ENCODE assay signal across 7 mouse cellular contexts in genomic region chr1:54194954-54195305, GRCm38 (mm10). TPM values are rescaled to one million over a fixed set of nuclear protein-coding genes. Genes with fewer than 3 reads are reported as not detected.
DNase-seq lines count a peak whose midpoint lies in the region; ATAC-seq and TF ChIP-seq lines count a peak whose summit lies in the region.

Gene Hecw2, minus strand, starts transcription at chr1:54195168.

- peak within 1 kb of the TSS; percentile 82 for H3K27ac ChIP-seq in forebrain, embryonic 13.5 days
- peak within 1 kb of the TSS; percentile 81 for H3K27ac ChIP-seq in stomach, embryonic 14.5 days (ENCODE audit: low read length)

- no peak for DNase-seq in Patski (ENCODE audit: low read depth, low spot score)
- peak; percentile 76 for DNase-seq in brain, adult 2 months (ENCODE audit: low read depth, low spot score)
- DNase-seq in heart, postnatal 14 days = peak in 1 of 2 experiments; percentile 46
- peak; percentile 22 to 46 for DNase-seq in layer of hippocampus, postnatal 14 days (ENCODE audit: low spot score in 2 of 2)
- DNase-seq in lung, postnatal 4 days = peak; percentile 31 to 33

- TF ChIP-seq CTCF in Patski (IDR thresholded peaks at IDR 0.05) = no peak

- no peaks in the 10 kb centered on the region for H3K9me3 ChIP-seq in forebrain, embryonic 13.5 days (replicated peaks)
- no peaks in the 10 kb centered on the region for H3K9me3 ChIP-seq in stomach, embryonic 14.5 days (ENCODE audit: control insufficient read depth, low read depth, low read length)

- under 1% methylated on average over 24 of the region's 38 CpGs for WGBS in forebrain, embryonic 13.5 days
- under 1% methylated on average over 37 of the region's 38 CpGs for WGBS in stomach, embryonic 14.5 days

- peaks cover 51% of the 10 kb centered on the region for H3K27me3 ChIP-seq in Patski
- peaks cover 17% of the 10 kb centered on the region; the same call in 1 of the 2 replicates for H3K27me3 ChIP-seq in forebrain, embryonic 13.5 days
- H3K27me3 ChIP-seq in stomach, embryonic 14.5 days (ENCODE audit: control insufficient read depth, insufficient read depth, low read length) = no peaks in the 10 kb centered on the region; the same call in 1 of the 2 replicates

- POLR2A ChIA-PET in Patski (lab: Charles Lee) = no interaction called here

- in situ Hi-C loops in Patski (cut with MboI; ENCODE audit: low pct_unique_long_range_greater_than_20kb) = no loop called here

- H3K9ac ChIP-seq in forebrain, embryonic 13.5 days = peak within 1 kb of the TSS; percentile 83
- peak within 1 kb of the TSS; percentile 61 for H3K9ac ChIP-seq in stomach, embryonic 14.5 days (replicated peaks; ENCODE audit: low read depth, low read length)

- intact Hi-C loops in heart, postnatal 14 days (cut with DNase I) = loop anchor here (5.0 kb wide), 1 partner anchor 283 kb away; no protein-coding TSS in a partner anchor

- H3K4me3 ChIP-seq in forebrain, embryonic 13.5 days = peak within 1 kb of the TSS; percentile 79
- H3K4me3 ChIP-seq in stomach, embryonic 14.5 days (ENCODE audit: low read depth, low read length) = peak within 1 kb of the TSS; percentile 81

- H3K4me1 ChIP-seq in forebrain, embryonic 13.5 days = 0 out of 2 replicates have a peak, but pooled peaks cover 4% of the 10 kb centered on the region
- H3K4me1 ChIP-seq in stomach, embryonic 14.5 days (ENCODE audit: control insufficient read depth, insufficient read depth, low read length) = no peaks in the 10 kb centered on the region

- CTCF ChIA-PET in Patski (lab: Charles Lee) = no interaction called here

- no peaks in the 10 kb centered on the region for H3K36me3 ChIP-seq in forebrain, embryonic 13.5 days (ENCODE audit: poor library complexity, severe bottlenecking)
- no peaks in the 10 kb centered on the region for H3K36me3 ChIP-seq in stomach, embryonic 14.5 days (ENCODE audit: control insufficient read depth, insufficient read depth, low read length)

- peak within 1 kb of the TSS; percentile 76 for H3K4me2 ChIP-seq in forebrain, embryonic 13.5 days
- peak within 1 kb of the TSS; percentile 68 for H3K4me2 ChIP-seq in stomach, embryonic 14.5 days (replicated peaks; ENCODE audit: low read depth, low read length)

- ATAC-seq in Patski = peak; percentile 31
- ATAC-seq in forebrain, embryonic 13.5 days = peak; percentile 85
- peak; percentile 79; the same call in 1 of the 2 replicates for ATAC-seq in stomach, embryonic 14.5 days (ENCODE audit: insufficient number of reproducible peaks, insufficient read depth, low FRiP score, low read depth)

RNA-seq across cellular contexts. Expression of gene Hecw2, which starts in this region (rescaled TPM):
- polyA plus RNA-seq in Patski (2021) = 2.2 TPM
- 2.5 and 2.6 TPM in 2 replicates for polyA plus RNA-seq in forebrain, embryonic 13.5 days (2015; fragmentation: Nextera tagmentation; extraction: Ambion mirVana)
- total RNA-seq in heart, postnatal 14 days (2021) = 10 to 100 TPM; 12.0 to 14.9 TPM
- total RNA-seq in layer of hippocampus, postnatal 14 days (2021) = 10 to 100 TPM; 25.9 to 26.7 TPM
- polyA plus RNA-seq in stomach, embryonic 14.5 days (2014; fragmentation: Nextera tagmentation; extraction: Ambion mirVana) = 2.5 and 2.9 TPM in 2 replicates

Comparison
In these comparisons a context has a peak if more than half of its experiments do, and no peak if none do; other contexts are left out.
1. ATAC-seq: peak in every context shown above with its lines; median percentile 85 in forebrain, embryonic 13.5 days; 79 in stomach, embryonic 14.5 days; 31 in Patski.